Mouse (Mus musculus) adrenal gland, postnatal 10 days (tissue): ENCODE measurements around the gene Gna13. TPM values are rescaled to one million over a fixed set of nuclear protein-coding genes. Genes with fewer than 3 reads are reported as not detected.
"Not testable (repeated sequence)": the region's sequence is repeated elsewhere in the genome, so short reads cannot be mapped to it uniquely, and the experiment has no call there.

Experiments used
- DNase-seq: peaks from one replicate; pipeline ENCODE4 v3.0.0; 2021; ENCODE audit warnings: mixed read lengths
- long read RNA-seq, 2 experiments: library from polyadenylated mRNA; stranded (forward); transcript quantifications; one replicate each; pipeline ENCODE4 v2.0.0; 2021
- total RNA-seq, 2 experiments: library from RNA; stranded (reverse); gene quantifications; 2 replicates each; pipeline ENCODE4 v1.2.3; 2021

Gene Gna13
- 10 to 100 TPM; 68.2 to 70.3 TPM for total RNA-seq
- long read RNA-seq, experiment 1, full-length matches to known transcripts, result 54 of 65 reads
- long read RNA-seq, experiment 1, partial matches to known transcripts, result 4 of 65 reads
- long read RNA-seq, experiment 1, other reads (novel, unspliced or antisense), result 7 of 65 reads
- long read RNA-seq, experiment 2, full-length matches to known transcripts, result 23 of 32 reads
- long read RNA-seq, experiment 2, partial matches to known transcripts, result 7 of 32 reads
- long read RNA-seq, experiment 2, other reads (novel, unspliced or antisense), result 2 of 32 reads

DNA sequence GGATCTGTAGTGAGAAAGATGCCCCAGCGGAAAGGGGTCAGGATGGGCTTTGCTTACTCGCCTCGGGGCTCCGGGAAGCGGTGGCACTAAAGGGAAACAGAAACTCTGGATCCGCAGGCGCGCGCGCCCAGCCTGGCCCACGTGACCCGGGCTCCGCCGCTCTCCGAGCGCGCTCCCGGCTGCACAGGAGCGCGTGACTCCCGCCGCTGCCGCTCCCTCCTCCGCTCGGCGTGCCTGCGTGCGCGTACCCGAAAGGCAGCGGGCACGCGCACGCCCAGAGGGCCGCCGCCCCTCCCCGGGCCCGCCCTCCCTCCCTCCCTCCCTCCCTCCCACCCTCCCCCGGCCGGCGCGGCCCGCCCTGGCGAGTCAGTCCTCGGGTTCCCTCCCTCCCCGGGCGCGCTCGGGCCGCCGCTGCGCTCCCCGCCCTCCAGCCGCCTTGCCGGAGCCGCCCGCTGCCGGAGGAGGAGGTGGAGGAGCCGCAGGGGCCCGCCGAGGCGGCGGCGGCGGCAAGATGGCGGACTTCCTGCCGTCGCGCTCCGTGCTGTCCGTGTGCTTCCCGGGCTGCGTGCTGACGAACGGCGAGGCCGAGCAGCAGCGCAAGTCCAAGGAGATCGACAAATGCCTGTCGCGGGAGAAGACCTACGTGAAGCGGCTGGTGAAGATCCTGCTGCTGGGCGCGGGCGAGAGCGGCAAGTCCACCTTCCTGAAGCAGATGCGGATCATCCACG lies at the start of gene Gna13:
Gene Gna13, plus strand, starts transcription at position 369 of the 728 bp plus-strand sequence.
- peak; percentile 94 for DNase-seq

DNA sequence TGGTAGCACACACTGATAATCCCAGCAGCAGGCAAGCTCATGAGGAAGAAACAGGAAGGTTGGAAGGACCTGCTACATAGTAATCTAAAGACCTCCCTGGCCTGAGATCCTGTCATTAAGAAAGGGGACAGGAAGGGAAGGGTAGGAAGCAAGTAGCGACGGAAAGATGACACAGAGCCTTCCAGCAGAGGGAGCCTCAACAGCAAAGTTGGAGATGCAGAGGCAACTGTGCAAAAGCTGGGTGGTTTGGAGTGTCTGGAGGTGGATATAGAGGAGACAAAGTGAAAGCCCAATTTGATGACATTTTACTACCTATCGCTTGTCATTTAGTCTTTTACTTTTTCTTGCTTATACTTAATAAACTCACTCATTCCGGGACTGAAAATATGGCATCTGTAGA lies 45.7 kb upstream of the Gna13 start:
- DNase-seq, result peak; percentile 65

DNA sequence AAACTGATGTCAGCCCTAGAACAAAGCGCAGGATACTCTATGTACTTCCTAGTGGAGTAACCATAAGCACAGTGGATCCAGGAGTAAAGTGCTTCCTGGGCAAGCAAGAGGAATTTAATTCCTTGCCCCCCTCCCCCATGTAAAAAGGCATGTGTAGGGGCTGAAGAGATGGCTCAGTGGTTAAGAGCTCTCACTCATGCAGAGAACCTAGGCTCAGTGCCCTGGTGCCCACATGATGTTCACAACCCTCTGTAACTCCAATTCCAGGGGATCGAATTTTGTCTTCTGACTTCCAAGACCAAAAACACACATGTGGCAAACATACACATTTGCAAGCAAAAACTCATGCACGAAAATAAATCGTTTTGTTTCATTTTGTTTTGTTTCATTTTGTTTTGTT lies 43.2 kb upstream of the Gna13 start:
- DNase-seq, result no peak

DNA sequence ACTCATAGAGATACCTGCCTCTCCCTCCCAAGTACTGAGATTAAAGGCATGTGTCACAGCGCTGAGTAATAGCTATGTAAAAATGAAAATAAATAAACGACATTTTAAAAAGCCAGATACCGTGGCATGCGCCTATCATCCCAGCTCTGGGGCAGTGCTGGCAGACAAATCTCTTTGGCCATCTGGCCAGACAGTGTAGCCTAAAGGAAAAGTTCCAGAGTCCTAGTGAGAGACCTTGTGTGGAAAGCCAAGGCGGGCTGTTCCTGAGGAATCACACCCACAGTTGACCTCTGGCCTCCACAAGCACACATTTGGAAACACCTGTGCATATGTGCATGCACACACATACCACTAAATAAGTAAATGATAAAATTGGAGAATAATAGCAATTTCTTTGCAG lies 42.7 kb upstream of the Gna13 start:
- DNase-seq, result no peak

DNA sequence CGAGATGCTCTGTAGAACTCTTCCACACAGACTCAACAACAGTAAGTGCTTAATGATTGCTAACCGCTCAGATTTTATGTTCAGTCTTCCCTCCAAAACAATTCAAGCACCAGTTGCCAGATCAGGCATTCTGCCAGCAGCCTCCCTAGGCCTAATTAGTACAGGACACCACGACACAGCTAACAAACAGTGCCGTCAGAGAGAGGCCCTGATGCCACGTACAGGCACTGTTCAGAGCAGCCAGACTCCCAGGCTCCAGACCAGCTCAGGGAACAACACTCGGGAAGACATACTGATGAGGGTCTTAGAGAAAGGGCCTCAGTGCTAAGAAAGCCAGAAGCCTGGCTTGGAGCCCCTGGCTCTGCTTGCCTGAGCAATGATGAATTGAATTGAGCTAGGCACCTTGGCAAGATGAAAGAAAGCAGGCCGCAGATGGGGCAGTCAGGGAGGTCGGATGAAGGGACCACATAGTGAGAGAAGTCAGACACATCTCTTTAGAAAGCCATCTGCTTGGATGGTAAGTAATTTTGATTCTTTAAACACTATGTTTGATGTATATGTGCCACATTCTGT lies 42.2 kb upstream of the Gna13 start:
- DNase-seq, result no peak

DNA sequence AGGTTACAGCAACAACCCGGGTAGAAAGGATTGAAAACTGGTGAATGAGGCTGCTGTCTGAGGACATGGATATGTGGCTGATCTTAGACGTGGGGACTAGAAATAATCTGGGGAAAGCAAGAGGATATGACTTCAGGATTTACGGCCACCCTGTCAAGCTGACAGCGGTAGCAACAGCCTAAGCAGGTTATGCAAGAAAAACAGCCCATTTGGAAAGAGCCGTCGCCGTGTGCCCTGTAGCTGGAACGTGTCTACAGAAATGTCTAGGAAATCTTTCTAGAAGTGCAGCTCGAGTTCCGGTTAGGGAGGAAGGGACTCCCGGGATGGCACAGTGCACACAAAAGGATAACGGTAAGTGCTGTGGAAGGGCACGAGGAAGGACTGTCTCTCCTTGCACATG lies 36.4 kb upstream of the Gna13 start:
- DNase-seq, result no peak

DNA sequence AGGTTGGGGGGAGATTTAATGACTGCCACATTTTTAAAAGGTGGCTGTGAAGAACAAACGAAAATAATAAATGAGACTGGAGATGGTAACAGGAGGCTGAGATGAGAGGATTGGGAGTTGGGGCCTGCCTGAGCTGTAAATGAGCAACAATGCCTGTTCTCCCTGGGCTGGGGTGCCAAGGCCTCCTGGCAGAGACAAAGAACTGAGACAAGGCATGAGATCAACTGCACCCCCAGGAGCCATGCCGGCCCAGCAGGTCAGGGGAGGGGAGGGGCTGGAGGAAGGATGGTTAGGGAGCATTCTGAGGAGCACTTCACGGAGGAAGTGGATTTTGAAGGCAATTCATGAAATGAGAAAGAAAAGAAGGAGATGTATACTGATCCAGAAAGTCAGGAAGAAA lies 35.2 kb upstream of the Gna13 start:
- no peak for DNase-seq

DNA sequence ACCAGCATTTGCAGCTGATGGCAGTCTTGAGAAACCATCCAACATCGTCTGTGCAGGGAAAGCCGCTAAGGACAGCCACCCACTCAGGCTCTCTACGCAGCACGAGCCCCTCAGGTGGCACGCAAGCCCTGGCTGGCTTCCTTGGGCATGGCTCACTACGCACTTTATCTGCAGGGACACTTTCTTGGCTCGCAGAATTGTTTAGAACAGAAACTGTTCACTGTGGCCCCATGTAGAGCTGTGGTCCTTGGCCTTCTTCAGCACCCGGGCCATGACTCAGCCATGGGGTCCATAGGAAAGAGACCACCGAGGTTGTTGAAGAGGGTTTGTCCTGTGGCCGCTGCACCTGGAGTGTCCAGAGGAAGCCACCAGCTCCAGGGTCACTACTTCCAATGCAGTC lies 34.7 kb upstream of the Gna13 start:
- DNase-seq, result peak; percentile 39

DNA sequence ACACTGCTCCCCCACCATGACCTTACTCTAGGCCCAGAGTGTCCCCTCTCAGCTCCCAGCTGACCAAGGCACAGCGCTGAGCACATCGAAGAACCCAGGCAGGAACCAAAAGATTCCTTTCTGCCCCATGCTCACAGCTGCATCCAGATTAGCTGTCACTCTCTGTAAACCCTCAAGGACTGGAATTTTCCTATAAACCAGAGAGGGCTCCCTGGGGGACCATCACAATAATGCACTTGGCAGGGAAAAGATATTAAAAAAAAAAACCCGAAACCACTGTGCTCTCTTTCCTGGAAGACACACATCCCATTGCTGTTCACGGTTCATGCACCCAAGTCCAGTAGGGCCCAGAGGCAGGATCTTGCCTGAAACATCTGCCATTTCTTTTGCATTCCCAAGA lies 33.3 kb upstream of the Gna13 start:
- DNase-seq, result peak; percentile 7

DNA sequence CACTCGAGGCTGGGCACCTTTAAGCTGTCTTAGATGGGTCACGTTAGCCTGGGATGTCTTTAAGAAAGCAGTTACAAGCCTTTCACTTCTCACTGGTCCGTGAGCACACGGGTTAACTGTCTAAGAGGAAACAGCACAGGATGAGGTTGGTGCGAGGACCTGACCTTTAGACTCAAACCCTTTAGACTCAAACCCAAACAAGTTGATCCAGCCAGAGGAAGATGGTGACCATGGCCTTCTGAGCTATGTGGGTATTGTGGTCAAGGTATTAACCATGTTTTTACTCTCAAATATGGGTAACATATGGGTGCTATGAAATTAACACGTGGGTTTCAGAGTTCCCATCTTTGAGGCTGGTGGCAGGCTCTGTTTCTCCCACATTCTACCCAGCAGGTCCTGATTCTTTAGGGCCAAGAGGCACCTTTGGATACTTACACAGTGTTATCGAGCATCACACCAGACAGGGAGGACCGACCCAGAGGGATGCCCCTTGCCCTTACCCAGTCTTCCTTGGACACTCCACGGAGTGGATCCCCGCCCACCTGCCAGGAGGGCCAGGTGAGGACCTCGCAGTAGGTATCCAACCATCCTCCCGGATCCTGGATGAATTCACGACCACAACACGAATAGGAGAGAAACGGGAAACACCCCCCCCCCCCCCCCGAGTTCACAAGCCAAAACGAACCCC lies 31.8 kb upstream of the Gna13 start:
- no peak for DNase-seq

DNA sequence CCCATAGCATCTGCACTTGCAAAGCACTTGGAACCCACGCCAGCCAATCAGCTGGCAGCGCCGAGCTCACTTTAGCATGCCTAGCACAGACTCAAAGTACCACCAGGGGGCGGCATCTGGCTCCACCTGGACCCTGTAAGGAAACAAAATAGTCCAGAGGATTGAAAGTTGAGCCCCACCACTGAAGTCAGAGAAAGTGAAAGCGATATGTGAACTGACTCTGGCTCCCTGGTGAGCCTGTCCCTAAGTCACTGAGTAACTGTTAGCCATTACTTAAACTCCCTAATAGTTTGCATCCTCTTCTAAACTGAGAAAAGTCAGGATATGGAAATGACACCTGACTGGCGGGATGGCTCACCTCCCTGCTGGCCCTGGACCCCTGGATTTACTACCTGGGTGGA lies 31.2 kb upstream of the Gna13 start:
- peak; percentile 97 for DNase-seq

DNA sequence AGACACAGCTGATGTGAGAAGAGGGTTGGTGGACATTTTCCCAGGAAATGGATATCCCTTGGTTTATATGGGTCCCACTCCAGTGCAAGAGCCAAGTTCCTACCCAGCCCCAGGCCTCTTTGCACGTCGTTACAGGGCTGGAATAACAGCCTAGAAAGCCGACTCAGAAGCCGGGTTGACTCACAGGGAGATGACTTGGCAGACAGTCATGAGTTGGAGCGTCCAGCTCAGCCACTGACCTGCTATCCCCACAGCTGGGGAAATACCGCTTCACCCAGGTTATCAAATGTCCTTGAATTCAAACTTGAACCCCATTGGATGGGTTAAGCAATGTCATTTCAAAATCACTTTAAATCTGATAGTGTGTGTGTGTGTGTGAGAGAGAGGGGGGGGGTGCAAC lies 29.9 kb upstream of the Gna13 start:
- DNase-seq, result peak; percentile 48

DNA sequence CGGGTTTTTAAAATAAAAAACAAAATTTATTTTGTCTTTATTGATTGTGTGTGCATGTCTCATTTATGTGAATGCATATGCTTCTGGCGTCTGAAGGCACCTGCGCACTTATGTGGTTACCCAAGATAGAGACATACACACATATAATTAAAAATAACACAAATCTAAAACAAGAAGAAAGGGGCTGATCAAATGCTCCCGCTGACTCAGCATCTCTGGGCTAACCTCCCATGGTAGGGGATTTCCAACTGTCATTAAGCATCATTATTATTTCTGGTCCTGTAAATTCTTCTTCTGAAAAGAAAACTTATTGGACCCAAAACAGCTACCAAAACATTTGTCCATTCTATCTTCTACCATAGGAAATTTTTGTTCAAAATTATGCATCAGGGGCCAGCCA lies 27.9 kb upstream of the Gna13 start:
- no peak for DNase-seq

DNA sequence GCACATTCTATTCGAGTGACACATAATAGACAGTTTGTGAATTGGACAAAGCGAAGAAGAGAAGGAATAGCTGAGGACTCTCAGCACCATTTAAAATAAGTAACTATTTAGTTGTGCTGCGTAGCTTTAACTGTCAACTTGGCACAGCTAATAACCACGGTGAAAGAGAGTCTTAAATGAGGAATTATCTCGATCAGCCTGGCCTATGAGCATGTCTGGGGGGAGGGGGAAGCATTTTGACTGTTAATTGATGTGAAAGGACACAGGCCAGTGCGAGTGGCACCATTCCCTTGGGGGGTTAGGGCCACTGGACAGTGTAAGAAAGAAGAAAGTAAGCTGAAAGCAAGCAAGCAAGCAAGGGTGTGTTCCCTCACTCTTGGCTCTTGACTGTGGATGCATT lies 26.7 kb upstream of the Gna13 start:
- no peak for DNase-seq

DNA sequence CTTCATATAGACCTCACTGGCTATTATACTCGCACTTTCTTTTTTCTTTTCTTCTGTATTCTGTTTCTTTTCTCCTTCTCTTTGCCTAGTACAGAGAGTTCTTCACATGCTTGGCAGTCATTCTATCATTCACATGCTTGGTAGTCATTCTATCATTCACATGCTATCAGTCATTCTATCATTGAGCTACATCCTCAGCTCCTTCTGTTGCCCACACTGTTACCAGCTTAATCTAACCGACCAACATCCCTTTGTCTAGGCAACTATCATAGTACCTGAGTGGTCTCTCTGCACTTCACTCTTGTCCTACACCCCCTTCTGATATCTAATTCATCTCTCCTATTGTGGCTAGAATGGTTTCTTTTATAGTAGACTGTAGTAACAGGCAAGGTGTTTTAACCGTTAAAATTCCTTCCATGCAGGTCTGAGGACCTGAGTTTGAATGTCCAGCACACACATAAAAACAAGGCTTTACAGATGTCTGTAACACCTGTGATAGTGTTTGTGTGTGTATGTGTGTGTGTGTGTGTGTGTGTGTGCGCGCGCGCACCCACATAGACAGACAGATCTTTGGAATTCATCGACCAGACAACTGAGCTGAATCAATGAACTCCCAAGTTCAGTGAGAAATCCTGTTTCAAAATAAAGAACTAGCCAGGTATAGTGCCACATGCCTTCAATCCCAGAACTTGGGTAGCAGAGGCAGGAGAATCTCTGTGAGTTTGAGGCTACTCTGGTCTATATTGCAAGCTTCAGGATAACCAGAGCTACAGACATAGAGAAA lies 23.3 kb upstream of the Gna13 start:
- no peak for DNase-seq

DNA sequence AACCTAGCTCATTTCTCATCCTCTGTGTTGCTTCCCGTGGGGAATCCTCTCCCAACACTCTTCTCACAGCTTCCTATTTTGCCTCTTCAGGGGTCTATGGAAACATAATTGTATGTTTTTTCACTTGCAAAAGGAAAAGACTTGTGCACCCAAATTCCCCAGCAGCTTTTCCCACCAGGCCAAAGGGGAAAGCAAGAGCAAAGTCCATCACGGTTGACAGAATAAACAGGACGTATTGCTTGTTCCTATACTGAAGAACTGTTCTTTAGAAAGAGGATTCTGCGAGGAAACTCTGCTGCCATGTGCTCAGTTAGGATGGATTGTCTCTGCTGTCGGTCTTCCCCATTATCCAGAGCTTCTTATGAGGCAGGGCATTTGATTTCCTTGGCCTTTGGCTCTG lies 22.1 kb upstream of the Gna13 start:
- no peak for DNase-seq

DNA sequence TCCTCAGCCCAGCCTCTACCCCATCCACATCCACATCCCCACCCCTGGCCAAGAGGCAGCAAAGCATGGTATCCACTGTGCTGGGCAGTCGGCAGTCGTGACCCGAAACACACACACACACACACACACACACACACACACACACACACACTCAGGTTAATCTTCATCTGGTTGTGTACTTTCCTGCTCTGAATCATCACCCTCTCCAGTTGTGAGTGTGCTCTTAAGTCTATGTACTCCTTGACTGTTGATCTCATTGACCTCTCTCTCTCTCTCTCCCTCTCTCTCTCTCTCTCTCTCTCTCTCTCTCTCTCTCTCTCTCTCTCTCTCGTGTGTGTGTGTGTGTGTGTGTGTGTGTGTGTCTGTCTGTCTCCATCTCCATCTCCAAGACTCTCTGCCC lies 20.0 kb upstream of the Gna13 start:
- DNase-seq, result not testable (repeated sequence)

DNA sequence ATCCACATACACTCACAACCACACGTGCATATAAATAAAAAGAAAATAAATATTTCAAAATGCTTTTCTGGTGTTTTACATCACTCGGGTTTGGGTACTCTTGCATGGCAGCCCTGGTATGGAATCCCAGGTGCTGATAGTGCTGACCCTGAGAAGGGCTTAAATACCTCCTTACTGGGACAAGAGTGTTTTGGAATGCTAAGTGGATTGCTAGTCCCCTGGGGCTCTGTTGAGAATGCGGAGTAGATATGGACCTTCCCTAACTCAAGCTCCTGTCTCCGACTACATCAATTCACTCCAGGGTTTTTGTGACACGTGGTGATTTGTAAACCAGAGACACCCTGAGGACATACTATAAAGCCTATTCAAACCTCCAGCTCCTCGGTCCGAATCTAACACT lies 19.1 kb upstream of the Gna13 start:
- no peak for DNase-seq

DNA sequence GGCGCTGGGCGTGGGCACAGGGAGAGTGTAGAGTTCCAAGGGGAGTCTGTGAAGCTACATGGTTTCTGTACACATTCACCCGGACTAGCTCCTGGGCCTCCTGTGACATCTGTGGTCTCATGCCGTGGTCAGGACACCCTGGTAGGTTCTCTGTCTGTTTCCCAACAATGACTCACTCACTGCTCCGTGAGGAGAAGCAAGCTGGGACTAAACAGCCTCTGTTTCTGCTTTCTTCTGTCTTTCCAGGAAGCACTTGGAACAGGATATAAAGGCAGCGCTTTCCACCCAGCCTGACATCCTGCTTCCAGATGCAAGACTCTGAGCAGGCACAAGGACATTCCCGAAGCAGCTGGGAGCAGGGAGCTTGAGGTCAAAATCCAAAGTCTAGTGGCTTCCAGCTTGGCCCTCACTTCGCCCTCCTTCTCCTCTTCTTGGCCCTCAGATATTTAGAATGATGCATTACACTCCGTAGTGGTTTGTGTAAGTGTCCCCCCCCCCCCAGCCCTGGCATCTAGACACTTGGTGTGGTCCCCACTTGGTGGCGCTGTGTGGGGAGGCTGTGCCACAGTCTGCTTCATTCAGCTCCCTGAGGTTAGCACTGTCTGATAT lies 18.5 kb upstream of the Gna13 start:
- peak; percentile 76 for DNase-seq

DNA sequence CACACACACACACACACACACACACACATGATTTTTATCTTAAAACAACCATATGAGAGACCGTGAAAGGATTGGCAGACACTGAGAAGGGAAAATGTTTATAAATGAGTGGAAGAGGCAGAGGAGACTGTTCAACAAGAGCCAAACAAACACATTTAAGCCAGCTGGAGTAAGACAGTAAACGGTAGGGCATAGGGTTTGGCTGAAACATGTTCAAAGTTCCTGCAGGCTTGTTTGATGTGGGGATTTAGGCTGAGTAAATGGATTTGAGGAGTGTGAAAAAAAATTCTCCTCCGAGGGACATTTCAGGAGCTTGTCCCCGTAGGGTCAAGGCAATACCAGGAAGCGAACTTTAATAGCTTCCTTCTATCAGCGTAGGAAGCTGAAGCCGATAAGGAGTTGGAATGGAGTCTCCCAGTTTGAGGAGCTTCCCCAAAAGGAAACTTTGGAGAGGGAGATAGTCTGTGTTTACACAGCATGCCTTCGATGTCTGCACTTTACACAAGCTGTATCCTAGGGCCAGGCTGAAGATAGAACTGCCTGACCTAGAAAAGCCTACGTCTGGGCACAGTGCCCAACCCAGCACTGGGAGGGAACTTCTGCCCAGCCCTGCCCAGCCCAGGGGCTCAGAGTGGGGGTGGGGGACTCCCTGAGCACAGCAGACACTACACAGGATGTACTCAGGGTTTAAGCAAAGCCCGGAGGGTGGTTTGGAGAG lies 15.2 kb upstream of the Gna13 start:
- DNase-seq, result peak; percentile 93

DNA sequence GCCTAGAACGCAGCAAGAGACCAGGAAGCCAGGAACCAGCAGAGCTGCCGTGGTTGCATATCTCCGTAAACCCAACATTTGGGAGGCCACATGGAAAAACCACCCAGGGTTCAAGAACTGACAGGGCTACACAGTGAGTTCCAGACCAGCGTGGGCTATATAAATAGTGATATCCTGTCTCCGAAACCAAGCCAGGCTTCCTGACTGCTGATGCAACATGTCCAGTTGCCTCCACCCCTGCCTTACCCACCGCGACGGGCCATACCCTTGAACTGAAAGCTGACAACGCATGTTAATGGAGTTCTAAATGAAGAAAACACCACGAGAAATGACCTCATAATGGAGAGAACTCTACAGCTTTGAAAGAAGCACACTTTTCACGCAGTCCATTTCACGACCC lies 14.2 kb upstream of the Gna13 start:
- no peak for DNase-seq
